Mouse (Mus musculus): Measurements from ENCODE around the gene Rpl13. TPM values are rescaled to one million over a fixed set of nuclear protein-coding genes. Genes with fewer than 3 reads are reported as not detected.
A peak's percentile ranks its signal among the peaks of the same experiment; 100 is the strongest.

The Rpl13 gene
- total and polyA plus RNA-seq, 2 experiments = 764 to 769 TPM

- 5% methylated on average over 4 of the region's 4 CpGs for WGBS
- no peak for TF ChIP-seq POLR2A (IDR thresholded peaks at IDR 0.05; ENCODE audit: extremely low read depth, insufficient read depth, low read length)
- peak; percentile 79 for TF ChIP-seq CTCF (IDR thresholded peaks at IDR 0.05; ENCODE audit: low read depth, low read length)
- H3K36me3 ChIP-seq (ENCODE audit: control insufficient read depth, insufficient read depth, low read length) = no peaks in the 10 kb centered on the region
- no peaks in the 10 kb centered on the region for H3K79me2 ChIP-seq (ENCODE audit: control insufficient read depth, insufficient read depth, low read length)
- H3K9ac ChIP-seq (ENCODE audit: low read depth, low read length) = no peak overlapping the region
- no peak overlapping the region for H3K4me3 ChIP-seq (ENCODE audit: insufficient read depth, low read depth, low read length)
- H3K27me3 ChIP-seq (ENCODE audit: control insufficient read depth, insufficient read depth, low read length) = no peaks in the 10 kb centered on the region
- H3K27ac ChIP-seq (replicated peaks; ENCODE audit: insufficient read depth, low read depth, low read length) = no peak overlapping the region
- DNase-seq (ENCODE audit: extremely low read depth, low read depth, low spot score) = peak; percentile 32
- no peaks in the 10 kb centered on the region for H3K4me1 ChIP-seq (ENCODE audit: control insufficient read depth, insufficient read depth, low read length)
These were observed 8.5 kb downstream of the Rpl13 start for GRCm38 (mm10) chr8:123110649-123111048.

- Histone ChIP-seq H3K9ac (ENCODE audit: low read depth, low read length) (no peak overlapping the region), H3K27me3 (ENCODE audit: control insufficient read depth, insufficient read depth, low read length) (peaks cover 6% of the 10 kb centered on the region), H3K27ac (replicated peaks; ENCODE audit: insufficient read depth, low read depth, low read length) (no peak overlapping the region), H3K79me2 (ENCODE audit: control insufficient read depth, insufficient read depth, low read length) (no peaks in the 10 kb centered on the region), H3K4me1 (ENCODE audit: control insufficient read depth, insufficient read depth, low read length) (no peaks in the 10 kb centered on the region), H3K4me3 (ENCODE audit: insufficient read depth, low read depth, low read length) (no peak overlapping the region), H3K36me3 (ENCODE audit: control insufficient read depth, insufficient read depth, low read length) (no peaks in the 10 kb centered on the region)
- DNase-seq (ENCODE audit: extremely low read depth, low read depth, low spot score) = no peak
- WGBS = 74% methylated on average over 9 of the region's 9 CpGs
- TF ChIP-seq CTCF (IDR thresholded peaks at IDR 0.05; ENCODE audit: low read depth, low read length) (no peak), POLR2A (IDR thresholded peaks at IDR 0.05; ENCODE audit: extremely low read depth, insufficient read depth, low read length) (no peak)
These were observed 10.7 kb downstream of the Rpl13 start for GRCm38 (mm10) chr8:123112892-123113291.

- Histone ChIP-seq H3K9ac (ENCODE audit: low read depth, low read length) (no peak overlapping the region), H3K36me3 (ENCODE audit: control insufficient read depth, insufficient read depth, low read length) (no peaks in the 10 kb centered on the region), H3K27ac (replicated peaks; ENCODE audit: insufficient read depth, low read depth, low read length) (no peak overlapping the region), H3K27me3 (ENCODE audit: control insufficient read depth, insufficient read depth, low read length) (peaks cover 10% of the 10 kb centered on the region), H3K4me1 (ENCODE audit: control insufficient read depth, insufficient read depth, low read length) (no peaks in the 10 kb centered on the region), H3K4me3 (ENCODE audit: insufficient read depth, low read depth, low read length) (no peak overlapping the region), H3K79me2 (ENCODE audit: control insufficient read depth, insufficient read depth, low read length) (no peaks in the 10 kb centered on the region)
- WGBS = 51% methylated on average over 2 of the region's 2 CpGs
- DNase-seq (ENCODE audit: extremely low read depth, low read depth, low spot score) = no peak
- TF ChIP-seq POLR2A (IDR thresholded peaks at IDR 0.05; ENCODE audit: extremely low read depth, insufficient read depth, low read length) = no peak
- no peak for TF ChIP-seq CTCF (IDR thresholded peaks at IDR 0.05; ENCODE audit: low read depth, low read length)
These were observed 11.8 kb downstream of the Rpl13 start for GRCm38 (mm10) chr8:123113908-123114469.

- Histone ChIP-seq H3K27me3 (ENCODE audit: control insufficient read depth, insufficient read depth, low read length) (peaks cover 10% of the 10 kb centered on the region), H3K79me2 (ENCODE audit: control insufficient read depth, insufficient read depth, low read length) (no peaks in the 10 kb centered on the region), H3K27ac (replicated peaks; ENCODE audit: insufficient read depth, low read depth, low read length) (no peak overlapping the region), H3K4me1 (ENCODE audit: control insufficient read depth, insufficient read depth, low read length) (no peaks in the 10 kb centered on the region), H3K36me3 (ENCODE audit: control insufficient read depth, insufficient read depth, low read length) (no peaks in the 10 kb centered on the region), H3K4me3 (ENCODE audit: insufficient read depth, low read depth, low read length) (no peak overlapping the region), H3K9ac (ENCODE audit: low read depth, low read length) (no peak overlapping the region)
- no peak for DNase-seq (ENCODE audit: extremely low read depth, low read depth, low spot score)
- TF ChIP-seq CTCF (IDR thresholded peaks at IDR 0.05; ENCODE audit: low read depth, low read length) (no peak), POLR2A (IDR thresholded peaks at IDR 0.05; ENCODE audit: extremely low read depth, insufficient read depth, low read length) (no peak)
- 16% methylated on average over 3 of the region's 3 CpGs for WGBS
These were observed 12.5 kb downstream of the Rpl13 start for GRCm38 (mm10) chr8:123114644-123115043.

- TF ChIP-seq CTCF (IDR thresholded peaks at IDR 0.05; ENCODE audit: low read depth, low read length) (no peak), POLR2A (IDR thresholded peaks at IDR 0.05; ENCODE audit: extremely low read depth, insufficient read depth, low read length) (no peak)
- Histone ChIP-seq H3K36me3 (ENCODE audit: control insufficient read depth, insufficient read depth, low read length) (no peaks in the 10 kb centered on the region), H3K79me2 (ENCODE audit: control insufficient read depth, insufficient read depth, low read length) (no peaks in the 10 kb centered on the region), H3K27me3 (ENCODE audit: control insufficient read depth, insufficient read depth, low read length) (peaks cover 10% of the 10 kb centered on the region), H3K27ac (replicated peaks; ENCODE audit: insufficient read depth, low read depth, low read length) (no peak within 1 kb of the TSS), H3K4me3 (ENCODE audit: insufficient read depth, low read depth, low read length) (peak within 1 kb of the TSS; percentile 18; the same call in 1 of the 2 replicates), H3K4me1 (ENCODE audit: control insufficient read depth, insufficient read depth, low read length) (no peaks in the 10 kb centered on the region), H3K9ac (ENCODE audit: low read depth, low read length) (no peak within 1 kb of the TSS)
- 2% methylated on average over 51 of the region's 51 CpGs for WGBS
- DNase-seq (ENCODE audit: extremely low read depth, low read depth, low spot score) = no peak
These were observed 15.1 kb downstream of the Rpl13 start, which contains the start of gene Cpne7 for GRCm38 (mm10) chr8:123117127-123117731. TSS of gene Cpne7 (plus strand) at chr8:123117374.

GRCm38 (mm10) chr8:123117744-123118143 lies 15.6 kb downstream of the Rpl13 start:
- H3K9ac ChIP-seq (ENCODE audit: low read depth, low read length) = no peak overlapping the region
- H3K4me3 ChIP-seq (ENCODE audit: insufficient read depth, low read depth, low read length) = peak overlapping the region; percentile 18; the same call in 1 of the 2 replicates
- no peak for DNase-seq (ENCODE audit: extremely low read depth, low read depth, low spot score)
- no peaks in the 10 kb centered on the region for H3K79me2 ChIP-seq (ENCODE audit: control insufficient read depth, insufficient read depth, low read length)
- H3K4me1 ChIP-seq (ENCODE audit: control insufficient read depth, insufficient read depth, low read length) = no peaks in the 10 kb centered on the region
- H3K27me3 ChIP-seq (ENCODE audit: control insufficient read depth, insufficient read depth, low read length) = peaks cover 10% of the 10 kb centered on the region
- H3K27ac ChIP-seq (replicated peaks; ENCODE audit: insufficient read depth, low read depth, low read length) = no peak overlapping the region
- TF ChIP-seq POLR2A (IDR thresholded peaks at IDR 0.05; ENCODE audit: extremely low read depth, insufficient read depth, low read length) = no peak
- TF ChIP-seq CTCF (IDR thresholded peaks at IDR 0.05; ENCODE audit: low read depth, low read length) = no peak
- WGBS = 7% methylated on average over 17 of the region's 17 CpGs
- no peaks in the 10 kb centered on the region for H3K36me3 ChIP-seq (ENCODE audit: control insufficient read depth, insufficient read depth, low read length)
